Mouse (Mus musculus) testis, adult 2 months (tissue): ENCODE results near the gene Cysrt1. TPM values are rescaled to one million over a fixed set of nuclear protein-coding genes. Genes with fewer than 3 reads are reported as not detected.

Experiments
- H3K27ac ChIP-seq: fragments of 200-500 bp; 2 replicates; pipeline ENCODE4 v1.5.1; 2012; ENCODE audit warnings: low read depth, low read length; ENCODE audit not compliant: control insufficient read depth, insufficient read depth
- H3K27me3 ChIP-seq: fragments of 200-500 bp; 2 replicates; pipeline ENCODE4 v1.6.1; 2012; ENCODE audit warnings: mild to moderate bottlenecking, low read length, moderate library complexity; ENCODE audit not compliant: control insufficient read depth, insufficient read depth
- H3K36me3 ChIP-seq: fragments of 200-500 bp; 2 replicates; pipeline ENCODE4 v1.6.1; 2012; ENCODE audit warnings: mild to moderate bottlenecking, low read length; ENCODE audit not compliant: control insufficient read depth, insufficient read depth
- H3K4me1 ChIP-seq: fragments of 200-500 bp; 2 replicates; pipeline ENCODE4 v1.6.1; 2012; ENCODE audit warnings: low read length; ENCODE audit not compliant: control insufficient read depth, insufficient read depth
- H3K4me3 ChIP-seq: fragments of 200-500 bp; 2 replicates; pipeline ENCODE4 v1.5.1; 2012; ENCODE audit warnings: low read depth, mild to moderate bottlenecking, low read length, moderate library complexity, mixed read lengths; ENCODE audit not compliant: control insufficient read depth
- CTCF ChIP-seq: fragments of 200-500 bp; IDR thresholded peaks from 2 replicates; pipeline ENCODE4 v1.5.1; 2012; ENCODE audit warnings: low read depth, mild to moderate bottlenecking, inconsistent platforms, low read length, moderate library complexity; ENCODE audit not compliant: control insufficient read depth, insufficient read depth, insufficient replicate concordance
- POLR2A ChIP-seq: fragments of 200-500 bp; IDR thresholded peaks from 2 replicates; pipeline ENCODE4 v1.6.1; 2012; ENCODE audit warnings: low read depth, mild to moderate bottlenecking, inconsistent platforms, low read length, moderate library complexity; ENCODE audit not compliant: control insufficient read depth
- polyA plus RNA-seq: library from polyadenylated mRNA; depleted of rRNA; stranded (reverse); fragments of >200 nt; gene quantifications from 2 replicates; pipeline ENCODE4 v1.2.3, GENCODE M21; 2012

The Cysrt1 gene
- polyA plus RNA-seq, 1 experiment, result 0.31 TPM

DNA sequence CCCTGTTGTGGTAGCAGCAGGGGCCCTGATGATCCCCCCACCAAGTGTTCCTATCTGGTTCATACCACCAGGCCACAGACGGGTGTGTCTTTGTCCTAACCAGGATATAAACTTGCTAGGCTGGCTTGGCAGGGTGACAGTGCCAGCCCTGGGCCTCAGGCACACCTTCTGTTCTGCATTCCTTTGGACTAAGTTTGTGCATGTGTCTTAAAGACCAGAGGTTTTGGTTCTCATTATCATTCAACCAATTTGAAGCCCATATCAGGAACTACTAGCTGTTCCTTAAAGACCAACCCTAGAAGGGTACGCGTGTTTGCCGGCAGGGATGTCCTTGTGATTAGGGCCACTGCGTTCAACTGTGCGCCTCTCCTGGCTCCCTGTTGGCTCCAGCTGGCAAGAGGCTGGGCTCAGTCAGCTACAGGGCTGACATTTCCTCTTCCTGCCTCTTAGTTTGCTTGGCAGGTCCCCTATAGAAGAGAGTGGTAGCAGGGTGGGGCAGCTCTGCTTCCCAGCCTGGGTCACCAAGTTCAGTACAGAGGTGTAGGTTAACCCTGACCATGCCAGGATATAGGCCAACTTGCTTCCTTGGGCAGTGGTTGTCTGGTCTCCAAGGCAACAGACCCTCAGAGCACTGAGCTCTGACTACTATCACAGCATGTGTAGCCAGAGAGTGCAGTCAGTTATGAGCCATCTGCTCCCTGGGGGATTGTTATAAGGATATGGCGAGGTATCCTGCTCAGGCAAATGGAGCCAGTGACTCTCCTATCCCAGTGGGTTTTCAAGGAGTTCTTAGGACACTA, 44.8 kb upstream of the Cysrt1 start:
- no peak for TF ChIP-seq POLR2A
- no peak for TF ChIP-seq CTCF
- Histone ChIP-seq H3K27me3 (no peaks in the 10 kb centered on the region), H3K4me1 (peaks cover 5% of the 10 kb centered on the region), H3K4me3 (peak overlapping the region; percentile 76), H3K36me3 (peaks cover 5% of the 10 kb centered on the region), H3K27ac (peak overlapping the region; percentile 33)

DNA sequence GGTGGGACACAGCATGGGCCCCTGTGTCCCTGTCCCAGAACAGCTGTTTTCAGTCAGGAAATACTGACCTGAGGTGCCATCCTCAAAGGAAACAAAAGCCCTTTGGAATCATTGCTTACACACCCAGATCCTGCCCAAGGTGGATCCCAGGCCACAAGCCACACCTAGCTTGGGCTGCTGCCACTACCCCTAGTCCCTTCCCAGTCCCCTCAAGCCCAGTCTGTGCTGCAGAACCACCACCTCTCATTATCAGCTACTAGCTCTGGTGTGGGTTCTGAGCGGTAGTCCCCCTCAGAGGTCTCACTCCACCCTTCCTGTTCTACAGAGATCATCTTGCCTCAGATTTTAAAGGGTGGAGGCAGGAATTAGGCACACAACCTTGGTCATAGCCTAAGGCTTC, 44.1 kb upstream of the Cysrt1 start:
- TF ChIP-seq POLR2A (no peak), CTCF (no peak)
- Histone ChIP-seq H3K4me3 (peak overlapping the region; percentile 76), H3K36me3 (peaks cover 5% of the 10 kb centered on the region), H3K27ac (no peak overlapping the region), H3K4me1 (peaks cover 5% of the 10 kb centered on the region), H3K27me3 (no peaks in the 10 kb centered on the region)

DNA sequence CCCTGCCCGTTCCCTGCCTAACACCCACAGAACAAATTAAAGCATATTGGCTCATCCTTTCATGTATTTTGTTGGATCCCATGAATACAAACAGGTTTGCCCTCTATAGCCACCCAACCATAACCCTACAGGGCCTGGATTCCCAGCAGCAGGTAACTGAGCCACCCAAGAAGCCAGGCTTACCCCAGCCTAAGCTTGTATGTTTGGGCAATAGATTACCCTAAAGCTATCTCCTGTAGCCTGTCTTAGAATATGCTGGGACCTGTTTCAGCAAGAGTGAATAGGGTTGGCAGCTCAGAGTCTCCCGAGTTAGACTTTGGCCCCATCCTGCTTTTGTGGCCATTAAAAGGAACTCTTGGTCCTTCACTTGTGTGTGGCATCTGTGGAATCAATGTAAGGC, 43.3 kb upstream of the Cysrt1 start:
- Histone ChIP-seq H3K36me3 (peaks cover 5% of the 10 kb centered on the region), H3K4me1 (peaks cover 2% of the 10 kb centered on the region), H3K27me3 (no peaks in the 10 kb centered on the region), H3K27ac (no peak overlapping the region), H3K4me3 (peak overlapping the region; percentile 19; the same call in 1 of the 2 replicates)
- TF ChIP-seq POLR2A (no peak), CTCF (no peak)

DNA sequence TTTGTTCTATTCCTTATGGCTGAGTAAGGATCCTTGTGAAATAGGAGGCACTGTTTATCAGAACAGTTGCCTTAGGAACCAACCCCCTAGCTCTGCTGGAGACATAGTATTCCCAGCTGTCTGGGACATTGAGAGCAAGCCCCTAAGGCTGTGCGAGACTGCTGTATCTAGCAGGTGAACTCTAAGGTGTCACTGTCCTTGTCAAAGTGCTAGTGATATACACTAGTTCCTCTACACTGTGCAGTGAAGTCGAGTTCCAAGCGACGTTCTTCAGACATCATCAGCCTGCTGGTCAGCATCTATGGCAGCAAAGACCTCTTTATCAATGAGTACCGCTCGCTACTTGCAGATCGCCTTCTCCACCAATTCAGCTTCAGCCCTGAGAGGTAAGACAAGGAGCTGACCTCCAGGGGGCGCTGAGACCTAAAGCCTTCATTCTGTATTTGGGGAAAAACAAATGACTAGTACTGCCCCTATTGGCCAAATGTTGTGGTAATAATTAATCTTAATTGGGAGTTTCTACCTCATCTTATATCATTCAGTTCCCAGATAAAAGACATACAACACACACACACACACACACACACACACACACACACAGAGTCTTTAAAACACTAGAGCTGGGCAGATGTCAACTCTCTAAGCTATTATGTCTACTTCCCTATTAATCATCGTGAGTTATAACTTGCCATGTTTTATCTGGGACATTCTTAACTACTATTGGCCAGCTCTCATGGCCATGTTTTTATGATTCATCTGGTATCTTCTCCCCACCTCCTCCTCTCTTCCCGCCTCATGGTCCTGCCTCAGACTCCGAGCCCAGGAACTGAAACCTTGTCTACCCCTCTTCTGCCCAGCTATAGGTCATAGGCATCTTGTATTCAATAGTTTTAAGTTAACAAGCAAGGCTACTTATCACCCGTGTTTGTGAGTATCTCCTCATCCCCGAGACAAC, 37.0 kb upstream of the Cysrt1 start:
- Histone ChIP-seq H3K4me1 (no peaks in the 10 kb centered on the region), H3K4me3 (no peak overlapping the region), H3K27ac (no peak overlapping the region), H3K36me3 (no peaks in the 10 kb centered on the region; the same call in 1 of the 2 replicates), H3K27me3 (no peaks in the 10 kb centered on the region)
- no peak for TF ChIP-seq POLR2A
- TF ChIP-seq CTCF, result peak; percentile 36; the same call in 1 of the 2 replicates

DNA sequence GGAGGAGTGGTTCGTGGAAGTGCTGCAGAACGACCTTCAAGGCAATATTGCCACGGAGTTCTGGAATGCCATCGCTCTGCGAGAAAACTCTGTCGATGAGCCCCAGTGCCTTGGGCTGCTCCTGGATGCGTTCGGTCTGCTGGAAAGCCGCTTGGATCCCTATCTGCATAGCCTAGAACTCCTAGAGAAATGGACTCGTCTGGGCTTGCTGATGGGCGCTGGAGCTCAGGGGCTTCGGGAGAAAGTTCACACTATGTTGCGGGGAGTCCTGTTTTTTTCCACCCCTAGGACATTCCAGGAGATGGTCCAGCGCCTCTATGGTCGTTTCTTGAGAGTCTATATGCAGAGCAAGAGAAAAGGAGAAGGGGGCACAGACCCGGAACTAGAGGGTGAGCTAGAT, 30.8 kb upstream of the Cysrt1 start:
- peak overlapping the region; percentile 37; the same call in 1 of the 2 replicates for H3K27ac ChIP-seq
- TF ChIP-seq POLR2A (no peak), CTCF (no peak)
- H3K4me1 ChIP-seq, result peaks cover 8% of the 10 kb centered on the region
- H3K27me3 ChIP-seq, result no peaks in the 10 kb centered on the region
- no peaks in the 10 kb centered on the region for H3K36me3 ChIP-seq
- H3K4me3 ChIP-seq, result peak overlapping the region; percentile 91

DNA sequence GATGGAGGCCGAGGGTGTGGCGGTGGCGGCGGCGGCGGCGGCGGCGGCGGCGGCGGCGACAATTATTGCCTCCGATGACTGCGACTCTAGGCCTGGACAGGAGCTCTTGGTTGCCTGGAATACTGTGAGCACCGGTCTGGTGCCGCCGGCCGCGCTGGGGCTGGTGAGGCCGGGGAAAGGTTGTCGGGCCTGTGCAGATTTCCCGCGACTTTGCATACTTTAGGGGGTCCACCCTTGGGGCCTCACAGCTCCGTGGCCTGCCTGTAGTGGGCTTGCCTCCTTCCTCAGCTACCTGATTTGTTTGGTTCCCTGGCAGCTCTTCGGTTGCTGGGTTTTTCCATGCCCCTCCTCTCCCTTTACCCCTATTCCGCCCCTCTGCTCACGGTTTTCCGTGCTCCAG, 30.3 kb upstream of the Cysrt1 start:
- H3K4me3 ChIP-seq, result peak overlapping the region; percentile 91
- TF ChIP-seq POLR2A (no peak), CTCF (no peak)
- H3K4me1 ChIP-seq, result peaks cover 8% of the 10 kb centered on the region
- H3K27ac ChIP-seq, result peak overlapping the region; percentile 37; the same call in 1 of the 2 replicates
- H3K36me3 ChIP-seq, result no peaks in the 10 kb centered on the region
- H3K27me3 ChIP-seq, result no peaks in the 10 kb centered on the region
